Mouse (Mus musculus) cerebellum, postnatal 25 days (tissue): ENCODE results near the gene Kat2b.
A peak's percentile ranks its signal among the peaks of the same experiment; 100 is the strongest.
"Not testable (repeated sequence)": the region's sequence is repeated elsewhere in the genome, so short reads cannot be mapped to it uniquely, and the experiment has no call there.

Source experiments
- DNase-seq, 2 experiments: peaks; one replicate each; pipeline ENCODE4 v3.0.0; 2021; ENCODE audit warnings: mixed read lengths in 2 of 2

The Kat2b gene

DNA sequence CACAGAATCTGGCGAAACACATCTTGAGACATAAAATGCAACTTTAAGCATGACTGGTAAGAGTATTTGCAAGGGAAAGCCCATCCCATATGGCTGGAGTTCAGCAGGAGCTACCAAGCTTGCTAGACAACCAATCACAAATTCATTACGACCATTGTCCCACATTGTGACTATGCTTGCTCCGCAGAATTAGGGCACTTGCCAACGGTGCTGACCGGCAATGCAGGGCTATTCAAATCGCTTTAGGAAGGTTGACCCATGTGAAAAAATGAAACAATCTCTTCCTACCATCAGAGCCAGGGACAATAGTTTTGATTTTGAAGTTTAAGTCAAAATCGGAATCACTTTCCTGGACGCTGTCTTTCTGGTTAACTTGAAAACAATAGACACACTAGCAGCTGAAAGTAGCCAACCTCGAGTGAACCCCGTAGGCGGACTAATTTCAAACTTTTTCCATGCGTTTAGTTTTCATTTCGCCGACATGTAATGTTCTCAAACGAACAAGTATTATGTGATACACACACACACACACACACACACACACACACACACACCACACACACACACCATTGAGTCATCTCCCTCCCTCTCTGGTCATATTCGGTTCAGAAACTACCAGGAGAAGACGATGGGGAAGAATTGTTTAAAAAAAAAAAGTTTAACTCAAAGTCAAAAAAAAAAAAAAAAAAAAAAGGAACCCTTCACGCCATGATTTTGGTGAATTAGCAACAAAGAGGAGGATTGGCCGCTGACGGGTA, at the start of gene Kat2b:
Kat2b (plus strand) TSS at position 701 of the 758 bp plus-strand sequence.
- DNase-seq = peak; percentile 71 to 77

DNA sequence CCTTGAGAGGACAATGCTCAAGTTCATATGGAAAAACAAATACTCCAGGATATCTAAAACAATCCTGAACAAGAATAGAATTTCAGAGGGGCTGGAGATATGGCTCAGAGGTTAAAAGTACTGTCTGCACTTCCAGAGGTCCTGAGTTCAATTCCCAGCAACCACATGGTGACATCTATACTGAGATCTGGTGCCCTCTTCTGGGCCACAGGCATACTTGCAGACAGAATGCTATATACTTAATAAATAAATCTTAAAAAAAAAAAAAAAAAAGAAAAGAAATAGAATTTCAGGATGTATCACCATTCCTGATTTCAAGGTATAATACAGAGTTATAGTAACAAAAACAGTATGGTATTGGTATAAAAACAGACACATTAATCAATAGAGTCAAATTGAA, 47.3 kb upstream of the Kat2b start:
- DNase-seq = no peak

- DNase-seq = no peak
These were observed 46.2 kb upstream of the Kat2b start for GRCm38 (mm10) chr17:53520509-53520908.

DNA sequence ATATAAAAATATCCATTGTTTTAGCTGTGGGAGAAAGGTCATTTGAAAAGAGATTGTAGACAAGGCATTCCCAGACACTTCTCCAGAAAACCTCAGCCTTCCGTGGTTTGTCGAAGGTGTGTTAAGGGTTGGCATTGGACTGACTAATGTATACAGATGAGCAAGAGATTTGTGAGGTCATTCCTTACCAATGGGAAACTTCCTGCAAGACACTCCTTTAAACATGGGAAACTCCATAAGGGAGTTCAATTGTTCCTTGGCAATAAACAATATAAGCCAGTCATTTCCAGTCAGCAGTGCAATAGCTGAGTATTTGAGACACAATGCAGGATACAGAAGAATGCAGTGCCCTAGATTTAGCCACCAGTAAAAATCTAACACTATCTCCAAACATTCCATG, 38.6 kb upstream of the Kat2b start:
- no peak for DNase-seq

DNA sequence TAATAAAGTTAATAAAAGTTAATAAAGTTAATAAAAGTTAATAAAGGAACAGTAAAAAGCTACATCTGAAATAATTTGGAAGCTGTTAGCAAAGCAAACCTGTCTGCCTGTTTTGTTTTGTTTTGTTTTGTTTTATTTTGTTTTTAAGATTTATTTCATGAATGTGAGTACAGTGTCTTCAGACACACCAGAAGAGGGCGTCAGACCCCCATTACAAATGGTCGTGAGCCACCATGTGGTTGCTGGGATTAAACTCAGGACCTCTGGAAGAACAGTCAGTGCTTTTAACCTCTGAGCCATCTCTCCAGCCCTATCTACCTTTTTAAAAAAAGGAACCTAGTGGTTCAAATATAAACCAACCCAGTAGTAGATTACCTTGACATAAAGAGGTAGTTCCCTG, 35.5 kb upstream of the Kat2b start:
- DNase-seq = peak in 1 of 2 experiments; percentile 34

GRCm38 (mm10) chr17:53532425-53532824, 34.2 kb upstream of the Kat2b start:
- no peak for DNase-seq

DNA sequence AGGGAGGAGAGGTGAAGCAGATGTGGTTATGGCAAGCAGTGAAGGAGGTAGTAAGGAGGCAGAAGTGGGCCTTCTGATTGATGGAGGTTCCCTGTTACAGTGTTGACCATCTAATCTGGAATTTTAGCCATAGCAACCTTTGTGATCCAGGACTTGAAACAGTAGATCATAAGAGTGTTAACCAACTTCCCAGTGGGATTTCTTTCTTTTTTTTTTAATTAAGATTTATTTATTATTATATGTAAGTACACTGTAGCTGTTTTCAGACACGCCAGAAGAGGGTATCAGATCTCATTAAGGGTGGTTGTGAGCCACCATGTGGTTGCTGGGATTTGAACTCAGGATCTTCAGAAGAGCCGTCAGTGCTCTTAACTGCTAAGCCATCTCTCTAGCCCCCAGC, 27.3 kb upstream of the Kat2b start, which contains the start of gene Pp2d1:
Pp2d1 (minus strand) TSS at position 101 of the 400 bp plus-strand sequence.
- DNase-seq = not testable (repeated sequence)

GRCm38 (mm10) chr17:53542536-53542935, 24.1 kb upstream of the Kat2b start:
- no peak for DNase-seq

DNA sequence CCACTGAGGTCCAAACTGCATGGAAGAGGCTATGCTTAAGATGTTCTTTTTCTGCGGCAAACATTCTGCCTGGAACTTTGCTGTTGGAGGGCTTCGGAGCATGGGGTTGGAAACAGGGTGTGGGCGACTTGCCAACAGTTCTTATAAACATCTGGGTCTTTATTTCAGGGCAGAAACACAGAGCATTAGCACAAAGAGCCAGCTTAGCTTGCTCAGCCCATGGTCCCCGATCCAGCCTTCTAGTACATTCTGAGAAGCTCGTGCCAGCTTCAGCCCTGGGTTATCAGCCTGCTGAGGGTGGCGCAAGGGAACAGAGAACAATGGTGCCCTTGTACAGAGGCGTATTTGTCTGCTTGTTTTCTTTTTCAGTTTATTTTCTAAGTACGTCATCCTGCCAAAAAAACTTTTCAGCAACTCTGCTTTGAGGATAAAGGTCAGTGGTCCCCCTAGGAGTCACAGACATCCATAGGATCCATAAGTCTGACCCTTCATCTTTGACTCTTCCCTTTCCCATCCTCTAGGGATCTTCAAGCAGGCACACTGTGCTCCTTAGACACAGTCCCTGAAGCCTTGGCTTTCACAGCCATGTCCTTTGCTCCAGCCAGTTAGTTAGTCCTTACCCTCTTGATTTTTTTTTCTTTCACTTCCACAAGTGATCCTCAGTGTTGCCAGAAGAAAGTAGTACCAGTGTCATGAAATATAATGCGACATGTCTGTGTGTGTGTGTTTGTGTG, 22.9 kb upstream of the Kat2b start:
- peak in 1 of 2 experiments; percentile 15 for DNase-seq

DNA sequence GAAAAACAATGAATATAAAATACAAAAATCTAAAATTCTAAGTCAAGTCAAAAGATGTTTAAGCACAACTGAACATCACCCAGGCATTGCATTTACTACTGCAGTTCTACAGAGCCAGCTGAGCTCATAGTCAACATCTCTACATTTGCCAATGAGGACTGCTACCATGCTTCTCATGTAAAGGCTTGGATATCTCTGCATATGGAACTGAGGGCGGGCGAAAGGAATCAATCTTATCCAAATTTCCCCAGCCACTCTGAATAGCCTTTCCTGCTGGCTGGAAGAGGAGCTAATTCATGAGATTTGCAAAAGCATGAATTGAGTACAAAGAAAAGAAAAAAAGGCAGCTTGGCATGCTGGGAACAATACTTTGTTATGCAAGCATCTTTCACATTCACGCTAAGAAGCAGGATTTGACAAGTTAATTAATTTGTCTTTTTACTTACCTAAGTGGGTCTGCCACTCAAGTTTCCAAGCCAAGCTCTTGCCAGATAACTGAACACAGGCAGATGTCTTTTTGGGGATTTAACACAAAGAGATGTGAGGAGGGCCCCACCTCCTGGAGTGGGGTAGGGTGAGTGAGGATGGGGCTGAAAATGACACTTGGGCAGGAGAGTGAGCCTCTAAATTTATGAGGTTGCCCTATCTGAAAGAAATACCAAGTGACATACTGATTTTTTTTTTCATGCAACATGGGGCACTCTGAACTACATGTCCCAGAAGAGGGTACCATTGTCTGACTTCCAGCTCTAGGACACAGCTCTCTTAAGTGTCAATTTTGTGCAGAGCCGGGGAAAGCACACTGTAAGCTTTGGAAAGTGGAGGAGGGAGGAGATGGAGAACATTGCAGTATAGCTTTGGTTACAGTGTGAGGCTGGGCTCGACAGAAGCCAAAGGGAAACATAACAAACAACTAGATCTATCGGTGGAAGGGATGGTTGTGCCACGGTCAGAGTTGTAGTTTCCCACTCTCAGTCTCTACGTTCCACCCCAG, 15.1 kb upstream of the Kat2b start:
- no peak for DNase-seq

DNA sequence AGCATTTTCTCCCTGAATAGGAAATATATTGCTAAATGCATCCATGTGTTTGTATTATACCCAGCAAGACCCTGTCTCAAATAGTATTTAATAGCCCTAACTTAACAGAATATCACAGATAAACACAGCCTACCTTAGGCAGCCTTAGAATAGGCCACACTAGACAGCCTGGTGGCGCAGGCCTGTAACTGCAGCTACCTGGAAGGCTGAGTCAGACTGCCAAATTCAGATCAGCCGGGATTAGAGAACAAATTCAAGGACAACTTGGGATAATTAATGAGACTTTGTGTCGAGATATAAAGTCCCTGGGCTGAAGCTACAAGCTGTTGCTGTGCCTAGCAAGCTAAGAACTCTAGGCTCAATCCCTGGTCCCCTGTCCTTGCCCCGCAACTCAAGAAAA, 12.6 kb upstream of the Kat2b start:
- DNase-seq = peak in 1 of 2 experiments; percentile 40

GRCm38 (mm10) chr17:53554813-53555212, 11.8 kb upstream of the Kat2b start:
- no peak for DNase-seq

DNA sequence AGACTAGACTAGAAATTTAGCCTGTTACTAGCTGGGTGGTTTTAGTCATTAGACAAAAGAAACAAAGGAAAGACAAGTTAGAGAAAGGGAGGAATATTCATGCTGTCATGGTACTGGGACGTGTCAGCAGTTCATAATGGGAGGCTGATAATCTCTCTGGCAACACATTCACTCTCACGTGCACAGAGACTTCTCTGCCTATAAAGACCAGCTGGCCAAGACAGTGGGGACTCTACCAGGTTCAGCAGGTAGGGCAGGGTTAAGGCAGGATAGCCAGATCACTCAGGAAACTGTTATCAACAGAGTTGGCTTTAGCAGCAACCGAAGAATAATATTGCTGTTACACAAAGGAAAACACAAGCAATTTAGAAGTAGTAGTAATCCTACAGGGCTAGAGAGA, 9.2 kb upstream of the Kat2b start:
- no peak for DNase-seq

DNA sequence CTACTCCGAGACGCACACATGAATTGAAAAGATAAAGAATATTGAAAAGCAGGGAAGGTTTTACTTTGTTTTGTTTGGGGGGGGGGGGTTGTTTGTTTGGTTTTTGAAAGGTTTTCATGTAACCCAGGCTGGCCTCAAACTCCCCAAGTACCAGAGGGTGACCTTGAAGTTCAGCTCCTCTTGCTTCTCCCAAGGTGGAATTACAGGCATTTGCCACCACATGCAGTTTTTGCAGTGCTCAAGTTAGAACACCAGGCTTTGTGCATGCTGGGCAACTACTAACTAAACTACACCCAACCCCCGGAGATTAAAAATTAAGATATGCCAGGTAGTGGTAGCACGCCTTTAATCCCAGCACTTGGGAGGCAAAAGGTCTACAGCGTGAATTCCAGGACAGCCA, 7.0 kb upstream of the Kat2b start:
- no peak for DNase-seq

DNA sequence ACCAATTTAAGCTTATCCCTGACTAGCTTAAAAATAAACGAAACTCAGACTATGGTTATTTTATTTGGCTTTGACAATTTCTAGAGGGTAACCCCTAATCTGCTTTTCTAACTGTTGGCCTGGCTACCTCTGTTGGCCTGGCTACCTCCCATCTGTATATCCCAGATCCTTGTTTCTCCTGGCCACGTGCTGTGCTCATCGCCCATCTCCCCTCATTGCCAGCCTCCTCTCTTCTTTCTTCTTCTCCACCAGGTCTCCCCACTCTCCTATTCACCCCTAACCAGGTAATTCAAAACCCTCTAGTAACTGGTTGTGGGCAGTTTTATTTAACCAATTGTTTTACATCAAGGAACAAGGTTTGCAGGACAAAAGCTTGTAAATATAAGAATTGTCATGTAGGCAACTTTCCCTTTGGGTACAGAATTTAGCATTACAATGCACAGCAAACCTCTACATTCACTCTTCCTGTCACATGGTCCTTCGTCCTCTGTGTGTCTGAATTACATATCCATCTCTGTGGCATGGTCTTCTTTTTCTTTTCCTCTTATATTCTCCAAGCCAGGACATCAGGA, 5.1 kb upstream of the Kat2b start:
- DNase-seq = no peak

DNA sequence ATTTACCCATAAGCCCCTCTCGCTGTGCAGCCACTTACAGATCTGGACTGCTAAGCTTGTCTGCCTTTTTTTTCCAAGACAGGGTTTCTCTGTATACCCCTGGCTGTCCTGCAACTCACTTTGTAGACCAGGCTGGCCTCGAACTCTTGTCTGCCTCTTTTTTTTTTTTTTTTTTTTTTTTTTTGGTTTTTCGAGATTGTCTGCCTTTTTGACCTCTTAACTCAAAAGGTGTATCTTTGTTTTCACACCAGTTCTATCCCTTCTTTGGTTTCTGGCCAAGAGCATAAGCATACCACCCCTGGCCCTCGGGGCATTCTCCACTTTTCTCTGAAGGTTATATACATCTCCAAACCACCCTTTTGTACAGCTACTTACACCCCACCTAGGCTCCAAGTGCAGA, 1.8 kb upstream of the Kat2b start:
- DNase-seq = no peak

DNA sequence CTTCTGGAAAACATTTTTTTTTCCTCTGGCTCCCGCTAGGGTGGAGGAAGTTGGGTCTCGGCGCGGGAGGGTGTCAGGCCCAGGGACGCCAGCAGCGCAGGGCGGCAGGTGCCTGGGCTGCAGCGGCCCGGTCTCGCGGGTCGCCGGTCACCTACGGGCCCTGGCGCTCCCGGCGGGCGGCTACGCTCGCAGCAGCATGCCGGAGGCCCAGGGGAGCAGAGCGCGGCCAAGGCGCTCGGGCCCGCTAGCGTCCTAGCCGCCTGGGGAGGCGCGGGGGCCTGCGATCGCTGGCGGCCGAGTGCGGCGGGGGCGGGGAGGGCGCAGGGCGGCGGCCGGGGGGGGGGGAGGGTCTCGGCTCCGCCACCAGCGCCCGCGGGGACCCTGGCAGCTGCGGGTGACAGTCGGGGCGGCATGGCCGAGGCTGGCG, 271 bp downstream of the Kat2b start:
- peak in 1 of 2 experiments; percentile 80 for DNase-seq

DNA sequence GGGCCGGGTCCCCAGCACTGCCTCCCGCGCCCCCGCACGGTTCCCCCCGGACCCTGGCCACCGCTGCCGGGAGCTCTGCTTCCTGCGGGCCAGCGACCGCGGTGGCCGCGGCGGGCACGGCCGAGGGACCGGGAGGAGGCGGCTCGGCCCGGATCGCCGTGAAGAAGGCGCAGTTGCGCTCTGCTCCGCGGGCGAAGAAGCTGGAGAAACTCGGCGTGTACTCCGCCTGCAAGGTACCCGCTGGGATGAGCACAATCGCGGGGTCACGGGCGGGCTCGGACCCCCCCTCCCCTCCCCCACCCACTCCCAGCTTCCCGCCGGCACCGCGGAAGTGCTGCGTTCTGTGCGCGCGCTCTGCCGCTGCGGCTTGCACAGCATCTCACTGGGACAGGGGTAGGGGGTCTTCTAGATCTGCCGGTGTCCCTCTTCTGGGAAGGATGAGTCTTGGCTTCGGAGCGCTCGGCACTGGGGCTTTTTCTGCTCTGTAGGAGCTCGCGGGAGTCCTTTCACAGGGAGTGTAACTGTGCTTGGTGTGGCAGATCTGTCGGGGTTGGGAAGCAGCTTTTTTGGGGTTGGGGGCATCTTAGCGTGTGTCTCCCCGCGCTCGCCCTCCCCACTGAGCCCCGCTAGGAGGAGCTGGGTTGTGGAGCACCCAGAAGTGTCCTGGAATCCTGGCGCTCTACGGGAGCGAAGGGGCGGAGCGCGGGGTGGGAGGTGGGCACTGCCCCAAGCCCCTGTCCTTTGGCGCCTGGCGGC, 863 bp downstream of the Kat2b start:
- peak; percentile 78 to 82 for DNase-seq

DNA sequence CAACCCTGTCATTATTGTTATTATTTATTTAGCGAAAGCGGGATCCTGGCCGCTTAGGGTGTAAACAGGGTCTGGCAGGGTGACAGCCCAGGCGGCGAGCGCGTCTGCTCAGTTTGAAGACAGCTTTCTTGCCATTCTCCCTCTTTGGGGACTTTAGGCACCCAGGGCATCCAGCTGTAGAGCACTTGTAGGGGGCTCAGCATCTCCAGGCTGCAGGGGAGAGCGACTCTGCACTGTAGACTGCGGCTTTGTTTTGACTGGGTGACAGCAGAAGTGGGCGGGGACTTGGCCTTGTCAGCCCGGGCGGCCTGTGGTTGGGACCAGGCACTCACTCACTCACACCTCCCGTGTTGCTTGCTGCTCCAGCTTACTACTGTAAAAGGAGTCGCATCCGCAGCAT, 1.5 kb downstream of the Kat2b start:
- peak; percentile 89 to 92 for DNase-seq

DNA sequence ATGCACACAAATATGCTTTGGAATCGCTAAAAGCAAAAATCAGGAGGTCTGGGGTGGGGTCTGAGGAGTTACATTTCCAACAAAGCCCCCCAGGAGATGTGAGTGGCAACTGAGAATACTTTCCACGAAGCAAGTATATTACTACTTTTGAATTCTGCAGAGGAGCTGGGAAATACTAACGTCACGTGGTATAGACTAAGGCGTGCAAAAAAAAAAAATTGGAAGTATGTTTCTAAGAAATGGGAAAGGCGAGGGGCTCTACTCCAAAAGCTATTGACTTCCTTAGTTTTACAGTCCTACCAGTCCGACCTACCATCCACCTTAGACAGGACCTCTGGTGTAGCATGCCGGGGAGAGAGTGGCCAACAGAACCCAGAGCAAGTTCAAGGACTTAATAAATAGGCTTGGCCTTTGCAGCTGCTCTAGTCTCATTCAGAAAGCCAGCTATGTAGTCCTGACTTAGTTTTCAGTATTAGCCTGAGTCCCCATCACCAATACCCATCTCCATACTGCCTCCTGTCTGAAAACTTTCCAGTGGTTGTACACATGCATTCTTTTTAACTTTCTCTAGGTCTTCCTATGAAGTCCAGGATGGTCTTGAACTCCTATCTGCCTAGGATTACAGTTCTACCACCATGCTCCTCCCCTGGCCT, 2.2 kb downstream of the Kat2b start:
- no peak for DNase-seq

- DNase-seq = peak; percentile 61 to 81
These were observed 3.2 kb downstream of the Kat2b start for GRCm38 (mm10) chr17:53569829-53570228.
